In the genomic region with DNA sequence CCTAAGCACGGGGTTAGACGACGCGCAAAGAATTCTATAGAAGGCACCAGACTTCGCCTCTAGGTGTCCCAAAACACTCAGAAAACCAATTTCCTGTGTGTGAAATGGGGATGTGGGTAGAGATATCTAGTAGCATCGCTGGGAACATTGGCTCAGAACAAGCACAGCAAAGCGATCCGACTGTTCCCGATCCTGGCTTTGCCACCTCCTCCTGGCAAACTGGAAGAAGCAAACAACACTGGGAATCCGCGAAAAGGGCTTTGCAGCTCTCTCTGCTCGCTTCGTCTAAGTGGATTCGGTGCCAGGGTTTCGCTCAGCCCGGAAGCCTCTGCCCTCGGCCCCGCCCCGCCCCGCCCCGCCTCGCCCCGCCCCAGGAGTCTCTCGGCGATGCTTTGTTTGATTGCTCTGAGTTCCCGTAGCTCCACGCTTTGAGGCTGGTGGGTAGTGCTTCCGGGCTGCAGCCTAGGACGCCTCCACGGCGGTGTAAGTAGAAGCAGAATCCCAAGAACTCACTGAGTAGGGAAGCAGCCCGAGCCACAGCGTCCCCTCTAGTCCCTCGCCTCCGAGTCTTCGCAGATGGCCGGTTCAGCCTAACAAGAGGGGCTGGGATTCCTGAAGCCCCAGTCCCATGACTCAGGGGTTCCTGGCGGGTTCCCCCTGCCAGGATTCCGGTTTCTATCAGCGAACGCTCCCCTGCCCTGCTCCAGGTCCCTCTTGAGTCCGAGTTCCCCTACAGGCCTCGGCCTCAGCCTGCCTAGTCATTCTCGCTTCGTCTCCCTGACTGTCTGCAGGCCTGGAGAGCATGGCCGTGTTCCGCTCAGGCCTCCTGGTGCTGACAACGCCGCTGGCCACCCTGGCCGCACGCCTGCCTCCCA, we compare ENCODE assay signal across 8 mouse cellular contexts. TPM values are rescaled to one million over a fixed set of nuclear protein-coding genes. Genes with fewer than 3 reads are reported as not detected.
DNase-seq lines count a peak whose midpoint lies in the region; ATAC-seq and TF ChIP-seq lines count a peak whose summit lies in the region.

A gene (plus strand): TSS at position 358 of the 875 bp plus-strand sequence.

- H3K4me1 ChIP-seq in hindbrain, embryonic 10.5 days (replicated peaks), result peaks cover 57% of the 10 kb centered on the region
- H3K4me1 ChIP-seq in lung, postnatal 0 days (ENCODE audit: insufficient read depth, low read depth, low read length), result peaks cover 15% of the 10 kb centered on the region

- ATAC-seq in frontal cortex, adult (ENCODE audit: low TSS enrichment), result peak; percentile 66
- peak; percentile 89 for ATAC-seq in lung, postnatal 0 days

- H3K27me3 ChIP-seq in hindbrain, embryonic 10.5 days (ENCODE audit: insufficient read depth, poor library complexity, severe bottlenecking), result peaks cover 44% of the 10 kb centered on the region
- H3K27me3 ChIP-seq in lung, postnatal 0 days (replicated peaks; ENCODE audit: insufficient read depth, low read length), result peaks cover 15% of the 10 kb centered on the region

- TF ChIP-seq CTCF in lung, postnatal 0 days (IDR thresholded peaks at IDR 0.05), result peak; percentile 67

- H3K4me2 ChIP-seq in lung, postnatal 0 days (replicated peaks; ENCODE audit: low read depth, low read length), result peak within 1 kb of the TSS; percentile 90

- H3K27ac ChIP-seq in hindbrain, embryonic 10.5 days, result peak within 1 kb of the TSS; percentile 91
- H3K27ac ChIP-seq in lung, postnatal 0 days (ENCODE audit: low read length), result peak within 1 kb of the TSS; percentile 92

- DNase-seq in MN1 (ENCODE audit: low spot score), result peak; percentile 93
- peak; percentile 82 for DNase-seq in cerebellum, adult 8-10 months
- peak; percentile 96 for DNase-seq in hindbrain, embryonic 10.5 days (ENCODE audit: low spot score)
- DNase-seq in layer of hippocampus, adult 9-11 months, result peak; percentile 93
- peak; percentile 97 for DNase-seq in lung, postnatal 0 days (ENCODE audit: low spot score)
- peak; percentile 73 for DNase-seq in ovary, postnatal 14 days (ENCODE audit: low spot score)
- DNase-seq in thymus, postnatal 14 days, result peak; percentile 86

- peaks cover 19% of the 10 kb centered on the region for H3K36me3 ChIP-seq in hindbrain, embryonic 10.5 days
- no peaks in the 10 kb centered on the region for H3K36me3 ChIP-seq in lung, postnatal 0 days (ENCODE audit: insufficient read depth, low read length)

- peak within 1 kb of the TSS; percentile 75 for H3K9ac ChIP-seq in lung, postnatal 0 days (replicated peaks; ENCODE audit: low read depth)

- TF ChIP-seq EP300 in lung, postnatal 0 days (IDR thresholded peaks at IDR 0.05), result no peak

- H3K9me3 ChIP-seq in hindbrain, embryonic 10.5 days, result no peaks in the 10 kb centered on the region
- H3K9me3 ChIP-seq in lung, postnatal 0 days (ENCODE audit: low read length), result no peaks in the 10 kb centered on the region

- WGBS in hindbrain, embryonic 10.5 days, result under 1% methylated on average over 51 of the region's 51 CpGs
- under 1% methylated on average over 46 of the region's 51 CpGs for WGBS in lung, postnatal 0 days

- H3K4me3 ChIP-seq in hindbrain, embryonic 10.5 days, result peak within 1 kb of the TSS; percentile 87
- H3K4me3 ChIP-seq in lung, postnatal 0 days (ENCODE audit: low read depth, low read length), result peak within 1 kb of the TSS; percentile 56

RNA-seq across cellular contexts. Expression of the gene that starts here (rescaled TPM):
- polyA plus RNA-seq in hindbrain, embryonic 10.5 days (2016; fragmentation: Nextera tagmentation; extraction: Ambion mirVana), result 53.1 and 59.6 TPM in 2 replicates
- polyA plus RNA-seq in lung, postnatal 0 days (2015; fragmentation: Nextera tagmentation; extraction: Ambion mirVana), result 30.5 TPM in 2 replicates

Comparison
In these comparisons a context has a peak if more than half of its experiments do, and no peak if none do; other contexts are left out.
1. Peak in every context shown above with its lines: DNase-seq, ATAC-seq, H3K4me3 ChIP-seq and H3K27ac ChIP-seq.